Mouse (Mus musculus) cortical plate, adult 2 months (tissue): ENCODE results near the gene Lect2. TPM values are rescaled to one million over a fixed set of nuclear protein-coding genes. Genes with fewer than 3 reads are reported as not detected.
A peak's percentile ranks its signal among the peaks of the same experiment; 100 is the strongest.

Source experiments
- H3K27ac ChIP-seq: fragments of 200-500 bp; 2 replicates; pipeline ENCODE4 v1.5.1; 2012; ENCODE audit warnings: low read length, control low read depth, inconsistent platforms; ENCODE audit not compliant: insufficient read depth
- H3K4me1 ChIP-seq: fragments of 200-500 bp; 2 replicates; pipeline ENCODE4 v1.6.1; 2011; ENCODE audit warnings: low read length; ENCODE audit not compliant: control insufficient read depth, insufficient read depth
- H3K4me3 ChIP-seq: fragments of 200-500 bp; 2 replicates; pipeline ENCODE4 v1.5.1; 2011; ENCODE audit warnings: mild to moderate bottlenecking, low read length, control low read depth; ENCODE audit not compliant: insufficient read depth
- CTCF ChIP-seq: fragments of 200-500 bp; IDR thresholded peaks from 2 replicates; pipeline ENCODE4 v1.5.1; 2011; ENCODE audit warnings: mild to moderate bottlenecking, control low read depth, low read length; ENCODE audit not compliant: insufficient read depth; ENCODE audit errors: extremely low read depth
- POLR2A ChIP-seq: fragments of 200-500 bp; IDR thresholded peaks from 2 replicates; pipeline ENCODE4 v1.6.1; 2011; ENCODE audit warnings: mild to moderate bottlenecking, low read length, control low read depth; ENCODE audit not compliant: insufficient read depth; ENCODE audit errors: extremely low read depth
- polyA plus RNA-seq: library from polyadenylated mRNA; depleted of rRNA; stranded (reverse); fragments of >200 nt; gene quantifications from 2 replicates; pipeline ENCODE4 v1.2.3, GENCODE M21; 2012

The Lect2 gene
- polyA plus RNA-seq, 1 experiment = not detected

DNA sequence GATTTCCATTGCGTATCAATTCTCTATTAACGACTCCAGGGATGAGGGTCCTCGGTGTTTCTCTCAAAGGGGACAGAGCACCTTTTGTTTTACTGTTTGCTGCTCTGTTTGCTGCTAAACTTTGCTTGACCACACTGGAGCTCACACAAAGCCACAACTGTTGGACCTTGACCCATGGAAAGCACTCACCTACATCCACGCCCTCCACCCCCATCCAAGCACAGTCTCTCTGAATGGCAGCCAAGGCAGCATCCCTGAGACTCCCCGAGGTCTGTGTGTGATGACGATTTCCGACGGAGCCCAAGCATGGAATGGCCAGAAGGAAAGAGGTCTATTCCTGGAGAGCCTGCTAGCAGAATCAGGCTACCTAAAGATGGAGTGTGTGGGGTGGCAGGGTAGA is 12.8 kb upstream of the Lect2 start:
- H3K4me3 ChIP-seq = no peak overlapping the region
- no peak overlapping the region for H3K27ac ChIP-seq
- no peaks in the 10 kb centered on the region for H3K4me1 ChIP-seq
- TF ChIP-seq CTCF (no peak), POLR2A (no peak)

- Histone ChIP-seq H3K4me1 (no peaks in the 10 kb centered on the region), H3K27ac (no peak overlapping the region), H3K4me3 (no peak overlapping the region)
- TF ChIP-seq POLR2A (no peak), CTCF (no peak)
Observed at GRCm38 (mm10) chr13:56559841-56560370, 11.6 kb upstream of the Lect2 start.

- Histone ChIP-seq H3K4me1 (no peaks in the 10 kb centered on the region; the same call in 1 of the 2 replicates), H3K27ac (no peak overlapping the region), H3K4me3 (no peak overlapping the region)
- TF ChIP-seq CTCF = no peak
- TF ChIP-seq POLR2A = no peak
Observed at GRCm38 (mm10) chr13:56558811-56559210, 10.5 kb upstream of the Lect2 start.

DNA sequence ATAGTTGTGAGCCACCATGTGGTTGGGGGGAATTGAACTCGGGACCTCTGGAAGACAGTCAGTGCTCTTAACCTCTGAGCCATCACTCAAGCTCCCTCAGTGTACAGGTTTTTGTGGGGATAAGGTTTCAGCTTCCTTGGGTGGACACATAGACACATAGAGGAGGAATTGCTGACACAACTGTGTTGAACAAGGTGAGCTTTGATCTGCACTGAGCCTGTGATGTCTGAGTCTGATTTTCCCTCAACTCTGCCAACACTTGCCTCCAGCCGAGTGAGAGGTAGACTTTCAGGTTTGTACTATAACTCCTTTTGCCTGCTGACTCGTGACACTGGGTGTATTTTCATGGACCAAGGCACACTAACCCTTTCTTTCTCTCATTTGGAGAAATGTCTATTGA is 8.4 kb upstream of the Lect2 start:
- Histone ChIP-seq H3K4me1 (no peaks in the 10 kb centered on the region; the same call in 1 of the 2 replicates), H3K27ac (no peak overlapping the region), H3K4me3 (no peak overlapping the region)
- TF ChIP-seq POLR2A (no peak), CTCF (no peak)

- no peak overlapping the region for H3K27ac ChIP-seq
- no peaks in the 10 kb centered on the region; the same call in 1 of the 2 replicates for H3K4me1 ChIP-seq
- no peak for TF ChIP-seq POLR2A
- peak; percentile 26; the same call in 1 of the 2 replicates for TF ChIP-seq CTCF
- H3K4me3 ChIP-seq = no peak overlapping the region
Observed at GRCm38 (mm10) chr13:56555957-56556356, 7.7 kb upstream of the Lect2 start.

DNA sequence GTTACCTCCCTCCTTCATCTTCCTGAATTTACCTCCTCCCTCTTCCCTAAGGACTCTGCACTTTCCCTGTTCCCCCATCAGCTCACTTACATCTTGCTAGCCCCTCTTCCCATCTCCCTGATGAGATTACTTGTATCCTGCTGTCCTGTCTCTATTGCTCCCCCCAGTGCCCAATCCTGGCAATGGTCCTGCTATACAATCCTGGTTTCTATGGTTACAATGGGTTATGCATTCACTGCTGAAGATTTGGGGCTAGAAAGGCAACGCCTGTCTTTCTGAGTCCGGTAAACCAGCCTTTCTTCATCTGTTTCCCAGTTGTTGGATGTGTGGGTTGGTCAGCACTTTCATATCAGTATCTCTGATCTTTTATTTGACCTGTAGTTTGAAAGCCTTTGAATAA is 6.1 kb upstream of the Lect2 start:
- H3K27ac ChIP-seq = no peak overlapping the region
- H3K4me1 ChIP-seq = no peaks in the 10 kb centered on the region; the same call in 1 of the 2 replicates
- no peak overlapping the region for H3K4me3 ChIP-seq
- TF ChIP-seq CTCF = peak; percentile 56
- no peak for TF ChIP-seq POLR2A

DNA sequence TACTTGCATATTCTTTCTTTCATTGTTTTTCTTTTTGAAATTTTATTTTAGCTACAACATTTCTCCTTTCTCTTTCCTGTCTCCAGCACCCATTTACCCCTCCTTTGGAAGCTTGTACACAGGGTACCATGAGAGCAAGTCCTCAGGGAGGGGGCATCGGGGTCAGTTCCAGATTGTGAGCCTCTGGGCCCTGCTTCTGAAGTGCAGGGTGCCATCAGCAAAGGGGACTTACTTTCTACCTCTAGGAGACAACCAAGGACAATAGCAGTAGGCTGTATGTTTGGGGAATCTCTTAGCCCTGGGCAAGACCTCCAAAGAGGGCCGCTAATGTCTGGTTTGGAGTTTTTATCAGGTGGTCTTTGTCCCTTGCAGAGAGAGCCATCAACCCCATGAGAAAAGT is 5.6 kb upstream of the Lect2 start:
- Histone ChIP-seq H3K4me1 (no peaks in the 10 kb centered on the region; the same call in 1 of the 2 replicates), H3K27ac (no peak overlapping the region), H3K4me3 (no peak overlapping the region)
- TF ChIP-seq CTCF (no peak), POLR2A (no peak)

DNA sequence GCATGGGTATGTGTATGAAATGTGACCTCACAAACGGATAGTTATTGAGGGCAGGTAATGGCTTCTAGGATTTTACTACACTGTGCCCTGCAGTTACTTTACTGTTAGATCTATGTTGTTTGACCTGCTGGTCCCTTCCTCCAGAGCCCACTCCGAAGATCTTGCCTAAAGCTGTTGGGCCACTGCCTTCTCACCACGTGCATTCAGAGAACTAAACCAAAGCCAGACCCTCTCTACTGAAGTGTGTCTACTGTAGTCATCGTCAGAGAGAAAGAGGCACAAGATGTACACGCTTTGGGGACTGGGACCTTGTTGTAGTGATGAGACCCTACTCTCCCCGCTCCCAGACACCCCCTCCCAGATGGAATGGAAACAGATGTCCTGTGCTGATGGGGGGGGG is 3.4 kb upstream of the Lect2 start:
- TF ChIP-seq CTCF (no peak), POLR2A (no peak)
- H3K4me3 ChIP-seq = no peak overlapping the region
- H3K4me1 ChIP-seq = no peaks in the 10 kb centered on the region; the same call in 1 of the 2 replicates
- H3K27ac ChIP-seq = no peak overlapping the region

DNA sequence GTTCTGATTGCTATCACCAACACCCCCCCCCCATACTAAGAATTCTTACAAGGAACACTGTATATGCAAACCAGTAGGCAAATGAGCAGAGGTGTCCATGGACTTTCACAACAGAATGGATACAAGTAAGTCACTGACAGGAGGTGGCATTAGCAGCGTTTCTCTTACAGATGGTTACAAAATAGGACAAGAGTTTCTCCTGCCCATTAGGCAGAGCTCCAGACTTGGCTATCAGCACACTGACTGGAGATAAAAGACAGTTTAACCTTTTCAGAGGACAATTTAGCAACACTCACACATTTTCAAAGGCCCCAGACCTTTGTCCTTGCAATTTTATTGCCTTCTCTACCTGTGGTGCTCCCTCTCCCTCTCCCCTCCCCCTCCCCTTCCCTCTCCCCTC is 2.3 kb upstream of the Lect2 start:
- H3K27ac ChIP-seq = no peak overlapping the region
- H3K4me1 ChIP-seq = no peaks in the 10 kb centered on the region; the same call in 1 of the 2 replicates
- TF ChIP-seq POLR2A (no peak), CTCF (no peak)
- H3K4me3 ChIP-seq = no peak overlapping the region

GRCm38 (mm10) chr13:56549364-56549763 is 1.1 kb upstream of the Lect2 start:
- Histone ChIP-seq H3K4me3 (no peak overlapping the region), H3K27ac (no peak overlapping the region), H3K4me1 (no peaks in the 10 kb centered on the region)
- TF ChIP-seq CTCF (no peak), POLR2A (no peak)

- TF ChIP-seq POLR2A (no peak), CTCF (no peak)
- no peak overlapping the region for H3K27ac ChIP-seq
- no peaks in the 10 kb centered on the region for H3K4me1 ChIP-seq
- H3K4me3 ChIP-seq = no peak overlapping the region
Observed at GRCm38 (mm10) chr13:56544956-56545355, 3.3 kb downstream of the Lect2 start.
